Mouse (Mus musculus) MEL (cell line): ENCODE measurements around the gene Birc5. TPM values are rescaled to one million over a fixed set of nuclear protein-coding genes. Genes with fewer than 3 reads are reported as not detected.

ENCODE experiments used
- DNase-seq: peaks from one replicate; pipeline ENCODE4 v3.0.0; 2011; ENCODE audit warnings: low read depth, low spot score
- H3K27ac ChIP-seq: 2 replicates; pipeline ENCODE4 v1.5.1; 2012; ENCODE audit warnings: low read depth, mild to moderate bottlenecking, control low read depth, low read length, moderate library complexity; ENCODE audit not compliant: control insufficient read depth
- H3K27me3 ChIP-seq, 2 experiments: fragments of 150-350 bp in 1 of 2; sonication (generic) in 1 of 2; 2 replicates each; pipeline ENCODE4 v1.6.1; 2012; ENCODE audit warnings: low read length in 2 of 2, mild to moderate bottlenecking in 2 of 2, improper control_type of control experiment in 1 of 2, moderate library complexity in 1 of 2; ENCODE audit not compliant: insufficient read depth in 2 of 2, control insufficient read depth in 1 of 2
- H3K36me3 ChIP-seq, 2 experiments: 2 replicates each; pipeline ENCODE4 v1.6.1; 2012 to 2014; ENCODE audit warnings: low read length in 2 of 2, improper control_type of control experiment in 1 of 2, inconsistent platforms in 1 of 2, mild to moderate bottlenecking in 1 of 2; ENCODE audit not compliant: insufficient read depth in 2 of 2, control insufficient read depth in 1 of 2
- H3K4me1 ChIP-seq, 2 experiments: fragments of 150-350 bp in 1 of 2; sonication (generic) in 1 of 2; 2 replicates each; pipeline ENCODE4 v1.6.1; 2012; ENCODE audit warnings: low read length in 2 of 2, improper control_type of control experiment in 1 of 2, mild to moderate bottlenecking in 1 of 2; ENCODE audit not compliant: insufficient read depth in 2 of 2, control insufficient read depth in 1 of 2
- H3K4me3 ChIP-seq, 2 experiments: fragments of 150-350 bp in 1 of 2; sonication (generic) in 1 of 2; 2 replicates each; pipeline ENCODE4 v1.5.1; 2012; ENCODE audit warnings: low read depth in 2 of 2, low read length in 2 of 2, mild to moderate bottlenecking in 2 of 2, moderate library complexity in 2 of 2, control low read depth in 1 of 2, improper control_type of control experiment in 1 of 2; ENCODE audit not compliant: control insufficient read depth in 1 of 2, insufficient read depth in 1 of 2
- H3K79me2 ChIP-seq: 2 replicates; pipeline ENCODE4 v1.6.1; 2012; ENCODE audit warnings: mild to moderate bottlenecking, low read length, moderate library complexity; ENCODE audit not compliant: control insufficient read depth, poor library complexity, insufficient read depth
- H3K9ac ChIP-seq: 2 replicates; pipeline ENCODE4 v1.6.1; 2012; ENCODE audit warnings: low read depth, mild to moderate bottlenecking, control low read depth, low read length, moderate library complexity; ENCODE audit not compliant: control insufficient read depth, poor library complexity, severe bottlenecking
- H3K9me3 ChIP-seq: fragments of 150-350 bp; sonication (generic); replicated peaks from 2 replicates; pipeline ENCODE4 v1.6.1; 2012; ENCODE audit warnings: mild to moderate bottlenecking, low read length, improper control_type of control experiment, moderate library complexity; ENCODE audit not compliant: insufficient read depth
- CHD2 ChIP-seq: IDR thresholded peaks from 2 replicates; pipeline ENCODE4 v1.6.1; 2011; ENCODE audit warnings: low read length, improper control_type of control experiment
- CTCF ChIP-seq, 3 experiments: IDR thresholded peaks in 2 of 3; conservative IDR thresholded peaks in 1 of 3; 2 replicates each; pipeline ENCODE4 v1.5.1; 2011 to 2012; ENCODE audit warnings: low read length in 3 of 3, low read depth in 2 of 3, mild to moderate bottlenecking in 2 of 3, improper control_type of control experiment in 1 of 3, inconsistent platforms in 1 of 3, mixed read lengths in 1 of 3, moderate library complexity in 1 of 3; ENCODE audit not compliant: control insufficient read depth in 1 of 3, insufficient read depth in 1 of 3, poor library complexity in 1 of 3, severe bottlenecking in 1 of 3
- E2F4 ChIP-seq: IDR thresholded peaks from 2 replicates; pipeline ENCODE4 v1.6.1; 2011; ENCODE audit warnings: low read depth, low read length, improper control_type of control experiment, borderline replicate concordance
- ELF1 ChIP-seq: IDR thresholded peaks from 2 replicates; pipeline ENCODE4 v1.6.1; 2014; ENCODE audit warnings: low read depth, mild to moderate bottlenecking, inconsistent platforms, low read length, improper control_type of control experiment, moderate library complexity
- GABPA ChIP-seq: IDR thresholded peaks from 2 replicates; pipeline ENCODE4 v1.6.1; 2012; ENCODE audit warnings: low read depth, mild to moderate bottlenecking, inconsistent platforms, low read length, improper control_type of control experiment, moderate library complexity
- GATA1 ChIP-seq: IDR thresholded peaks from 2 replicates; pipeline ENCODE4 v1.6.1; 2011; ENCODE audit warnings: low read depth, low read length, improper control_type of control experiment
- HCFC1 ChIP-seq: IDR thresholded peaks from 2 replicates; pipeline ENCODE4 v1.6.1; 2012; ENCODE audit warnings: low read depth, mild to moderate bottlenecking, inconsistent platforms, low read length, improper control_type of control experiment, moderate library complexity
- JUND ChIP-seq: IDR thresholded peaks from 2 replicates; pipeline ENCODE4 v1.6.1; 2011; ENCODE audit warnings: low read depth, mild to moderate bottlenecking, improper control_type of control experiment, low read length
- KAT2A ChIP-seq: conservative IDR thresholded peaks from 2 replicates; pipeline ENCODE4 v1.6.1; 2012; ENCODE audit warnings: low read depth, low read length, improper control_type of control experiment, inconsistent platforms
- MAFK ChIP-seq: IDR thresholded peaks from 2 replicates; pipeline ENCODE4 v1.6.1; 2011; ENCODE audit warnings: low read depth, mild to moderate bottlenecking, low read length, improper control_type of control experiment, borderline replicate concordance
- MAX ChIP-seq: IDR thresholded peaks from 2 replicates; pipeline ENCODE4 v1.6.1; 2011; ENCODE audit warnings: low read length, improper control_type of control experiment
- MAZ ChIP-seq: IDR thresholded peaks from 2 replicates; pipeline ENCODE4 v1.6.1; 2012; ENCODE audit warnings: low read depth, mild to moderate bottlenecking, inconsistent platforms, low read length, improper control_type of control experiment
- MEF2A ChIP-seq: IDR thresholded peaks from 2 replicates; pipeline ENCODE4 v1.6.1; 2014; ENCODE audit warnings: low read depth, mild to moderate bottlenecking, inconsistent platforms, low read length, improper control_type of control experiment; ENCODE audit not compliant: poor library complexity, insufficient replicate concordance, severe bottlenecking; ENCODE audit errors: extremely low read depth
- MYB ChIP-seq: IDR thresholded peaks from 2 replicates; pipeline ENCODE4 v1.6.1; 2011; ENCODE audit warnings: mild to moderate bottlenecking, low read depth, low read length, improper control_type of control experiment
- MYC ChIP-seq: IDR thresholded peaks from 2 replicates; pipeline ENCODE4 v1.6.1; 2011; ENCODE audit warnings: low read depth, mild to moderate bottlenecking, low read length, improper control_type of control experiment, moderate library complexity
- POLR2A ChIP-seq, 2 experiments: IDR thresholded peaks; 2 replicates each; pipeline ENCODE4 v1.6.1; 2011 to 2012; ENCODE audit warnings: low read length in 2 of 2, mild to moderate bottlenecking in 2 of 2, control low read depth in 1 of 2, improper control_type of control experiment in 1 of 2, low read depth in 1 of 2, moderate library complexity in 1 of 2; ENCODE audit not compliant: control insufficient read depth in 1 of 2, insufficient read depth in 1 of 2, poor library complexity in 1 of 2
- RCOR1 ChIP-seq: IDR thresholded peaks from 2 replicates; pipeline ENCODE4 v1.6.1; 2012; ENCODE audit warnings: low read depth, mild to moderate bottlenecking, inconsistent platforms, low read length, improper control_type of control experiment
- SIN3A ChIP-seq: IDR thresholded peaks from 2 replicates; pipeline ENCODE4 v1.6.1; 2012; ENCODE audit warnings: low read length, improper control_type of control experiment, inconsistent platforms
- SMC3 ChIP-seq: IDR thresholded peaks from 2 replicates; pipeline ENCODE4 v1.6.1; 2011; ENCODE audit warnings: low read depth, low read length, improper control_type of control experiment
- TAL1 ChIP-seq: IDR thresholded peaks from 2 replicates; pipeline ENCODE4 v1.6.1; 2012; ENCODE audit warnings: mild to moderate bottlenecking, inconsistent platforms, low read length, moderate library complexity, mixed read lengths
- USF1 ChIP-seq: IDR thresholded peaks from 2 replicates; pipeline ENCODE4 v1.6.1; 2014; ENCODE audit warnings: low read depth, mild to moderate bottlenecking, inconsistent platforms, low read length, improper control_type of control experiment, moderate library complexity
- ZC3H11A ChIP-seq: IDR thresholded peaks from 2 replicates; pipeline ENCODE4 v1.6.1; 2012; ENCODE audit warnings: low read depth, mild to moderate bottlenecking, inconsistent platforms, low read length, improper control_type of control experiment
- ZKSCAN1 ChIP-seq: IDR thresholded peaks from 2 replicates; pipeline ENCODE4 v1.6.1; 2012; ENCODE audit warnings: low read depth, mild to moderate bottlenecking, inconsistent platforms, low read length, improper control_type of control experiment, moderate library complexity
- ZMIZ1 ChIP-seq: IDR thresholded peaks from 2 replicates; pipeline ENCODE4 v1.6.1; 2012; ENCODE audit warnings: low read depth, mild to moderate bottlenecking, inconsistent platforms, low read length, improper control_type of control experiment, moderate library complexity
- polyA plus RNA-seq, 2 experiments: library from polyadenylated mRNA; stranded (reverse) in 1 of 2; unstranded in 1 of 2; fragments of >175 nt in 1 of 2; fragments of >200 nt in 1 of 2; gene quantifications; 2 replicates each; pipeline versions ENCODE4 v1.2.1 to v1.2.4; 2012; ENCODE audit warnings: low replicate concordance in 2 of 2, low read depth in 1 of 2; ENCODE audit not compliant: insufficient read length in 2 of 2, insufficient read depth in 1 of 2, missing spikeins in 1 of 2
- total RNA-seq: library from RNA; depleted of rRNA; stranded (reverse); fragments of 300-350 nt; gene quantifications from 2 replicates; pipeline ENCODE4 v1.2.3, GENCODE M21; 2012

Gene Birc5
- total and polyA plus RNA-seq, 3 experiments = 214 to 242 TPM; not detected in 1

GRCm38 (mm10) chr11:117828888-117829604 is 20.0 kb upstream of the Birc5 start (continued):
- peak; percentile 45 for TF ChIP-seq MAX
- TF ChIP-seq RCOR1 = peak; percentile 90
- TF ChIP-seq MEF2A = peak; percentile 36; the same call in 1 of the 2 replicates
- TF ChIP-seq HCFC1 = peak; percentile 41; the same call in 1 of the 2 replicates
- 0 out of 6 replicates have a peak, but pooled peaks of 1 of the 3 experiments have one; percentile 5 for TF ChIP-seq CTCF (IDR thresholded peaks at IDR 0.05 in 2 of 3, conservative IDR thresholded peaks at IDR 0.05 in 1 of 3; ENCODE audit: control insufficient read depth in 1 of 3, insufficient read depth in 1 of 3, low read depth in 2 of 3, low read length in 3 of 3, poor library complexity in 1 of 3, severe bottlenecking in 1 of 3)
- TF ChIP-seq ZC3H11A = peak; percentile 29; the same call in 1 of the 2 replicates
- peak; percentile 88 for TF ChIP-seq TAL1
- TF ChIP-seq POLR2A (IDR thresholded peaks at IDR 0.05; ENCODE audit: control insufficient read depth in 1 of 2, insufficient read depth in 1 of 2, low read depth in 1 of 2, low read length in 2 of 2, poor library complexity in 1 of 2) = no peak
- TF ChIP-seq CHD2 = no peak
- TF ChIP-seq E2F4 = no peak
- 0 out of 2 replicates have a peak, but pooled peaks have one; percentile 36 for TF ChIP-seq ELF1
- TF ChIP-seq GATA1 = peak; percentile 83
- TF ChIP-seq SMC3 = 0 out of 2 replicates have a peak, but pooled peaks have one; percentile 12
- 0 out of 2 replicates have a peak, but pooled peaks have one; percentile 26 for TF ChIP-seq JUND
- no peak for TF ChIP-seq ZKSCAN1
- TF ChIP-seq USF1 = peak; percentile 54
- TF ChIP-seq MYC = no peak; the same call in 1 of the 2 replicates
- no peak for TF ChIP-seq KAT2A

- peak; percentile 56 for DNase-seq
- Histone ChIP-seq H3K9me3 (no peaks in the 10 kb centered on the region), H3K36me3 (peaks cover 0 to 34% of the 10 kb centered on the region in 2 experiments; a peak in 2 of 4 replicates), H3K27me3 (no peaks in the 10 kb centered on the region), H3K9ac (no peak overlapping the region), H3K4me1 (peaks cover 19 to 59% of the 10 kb centered on the region in 2 experiments), H3K4me3 (no peak overlapping the region), H3K79me2 (peaks cover 9% of the 10 kb centered on the region), H3K27ac (peak overlapping the region; percentile 52)
- TF ChIP-seq GABPA = no peak
- TF ChIP-seq MAFK = no peak
- no peak for TF ChIP-seq POLR2A (IDR thresholded peaks at IDR 0.05; ENCODE audit: control insufficient read depth in 1 of 2, insufficient read depth in 1 of 2, low read depth in 1 of 2, low read length in 2 of 2, poor library complexity in 1 of 2)
- no peak for TF ChIP-seq ZKSCAN1
- no peak for TF ChIP-seq ELF1
- TF ChIP-seq MAX = no peak
- no peak for TF ChIP-seq MYB
- no peak for TF ChIP-seq SIN3A
- no peak for TF ChIP-seq MAZ
- TF ChIP-seq MYC = no peak; the same call in 1 of the 2 replicates
- TF ChIP-seq ZMIZ1 = no peak
- TF ChIP-seq CTCF (IDR thresholded peaks at IDR 0.05 in 2 of 3, conservative IDR thresholded peaks at IDR 0.05 in 1 of 3; ENCODE audit: control insufficient read depth in 1 of 3, insufficient read depth in 1 of 3, low read depth in 2 of 3, low read length in 3 of 3, poor library complexity in 1 of 3, severe bottlenecking in 1 of 3) = no peak
- TF ChIP-seq ZC3H11A = no peak
- TF ChIP-seq GATA1 = no peak
These were observed 19.3 kb upstream of the Birc5 start for GRCm38 (mm10) chr11:117829671-117830215.
